Mouse (Mus musculus) hindbrain, embryonic 10.5 days (tissue): Measurements from ENCODE around the gene Gimap7. TPM values are rescaled to one million over a fixed set of nuclear protein-coding genes. Genes with fewer than 3 reads are reported as not detected.

ENCODE experiments used
- DNase-seq: peaks from one replicate; pipeline ENCODE4 v3.0.0-alpha.2; 2017; ENCODE audit warnings: low spot score
- H3K27ac ChIP-seq: fragments of 300-500 bp; sonication (generic); 2 replicates; pipeline ENCODE4 v1.5.1; 2016; ENCODE audit warnings: mild to moderate bottlenecking, moderate library complexity
- H3K27me3 ChIP-seq: fragments of 300-500 bp; sonication (generic); 2 replicates; pipeline ENCODE4 v1.6.1; 2016; ENCODE audit warnings: mild to moderate bottlenecking; ENCODE audit not compliant: poor library complexity, insufficient read depth, severe bottlenecking
- H3K36me3 ChIP-seq: fragments of 300-500 bp; sonication (generic); 2 replicates; pipeline ENCODE4 v1.6.1; 2016; ENCODE audit warnings: mild to moderate bottlenecking, moderate library complexity
- H3K4me1 ChIP-seq: fragments of 300-500 bp; sonication (generic); replicated peaks from 2 replicates; pipeline ENCODE4 v1.6.1; 2016; ENCODE audit warnings: mild to moderate bottlenecking
- H3K4me3 ChIP-seq: fragments of 300-500 bp; sonication (generic); 2 replicates; pipeline ENCODE4 v1.5.1; 2016; ENCODE audit warnings: mild to moderate bottlenecking, moderate library complexity
- H3K9me3 ChIP-seq: fragments of 300-500 bp; sonication (generic); 2 replicates; pipeline ENCODE4 v1.6.1; 2016; ENCODE audit warnings: mild to moderate bottlenecking, moderate library complexity
- WGBS: fragments of 180-500 bp; shearing (Covaris S2); methylation state at CpG from one replicate; pipeline ENCODE4 v1.1.7; 2016; 5-methylcytosine and 5-hydroxymethylcytosine counted together
- polyA plus RNA-seq: library from polyadenylated mRNA; unstranded; fragments of >200 nt; fragmentation: Nextera tagmentation; extraction: Ambion mirVana; gene quantifications from 2 replicates; pipeline ENCODE4 v1.2.1, GENCODE M21; 2016

Gimap7 gene
- polyA plus RNA-seq, result not detected in 2 replicates

- no peaks in the 10 kb centered on the region for H3K9me3 ChIP-seq
- no peaks in the 10 kb centered on the region; the same call in 1 of the 2 replicates for H3K4me1 ChIP-seq
- no peaks in the 10 kb centered on the region for H3K36me3 ChIP-seq
- 54% methylated on average over 2 of the region's 2 CpGs for whole genome bisulfite sequencing
- no peak for DNase-seq
- no peak within 1 kb of the TSS for H3K4me3 ChIP-seq
- no peaks in the 10 kb centered on the region for H3K27me3 ChIP-seq
- no peak within 1 kb of the TSS for H3K27ac ChIP-seq
These were observed at the start of gene Gimap7, which contains the start of gene Gm28053 for GRCm38 (mm10) chr6:48718455-48718854. TSS of gene Gimap7 (plus strand) at chr6:48718621. TSS of gene Gm28053 (plus strand) at chr6:48718607.

- Histone ChIP-seq H3K27ac (no peak overlapping the region), H3K27me3 (no peaks in the 10 kb centered on the region), H3K4me3 (no peak overlapping the region), H3K36me3 (no peaks in the 10 kb centered on the region), H3K4me1 (no peaks in the 10 kb centered on the region), H3K9me3 (no peaks in the 10 kb centered on the region)
- 65% methylated on average over 2 of the region's 2 CpGs for WGBS
- no peak for DNase-seq
These were observed 48.9 kb upstream of the Gimap7 start for GRCm38 (mm10) chr6:48669446-48669969.

- H3K27me3 ChIP-seq, result no peaks in the 10 kb centered on the region
- H3K36me3 ChIP-seq, result no peaks in the 10 kb centered on the region
- DNase-seq, result no peak
- peaks cover 12% of the 10 kb centered on the region for H3K4me1 ChIP-seq
- H3K9me3 ChIP-seq, result no peaks in the 10 kb centered on the region
- no peak overlapping the region for H3K4me3 ChIP-seq
- 96% methylated on average over 9 of the region's 9 CpGs for WGBS
- no peak overlapping the region for H3K27ac ChIP-seq
These were observed 43.9 kb upstream of the Gimap7 start for GRCm38 (mm10) chr6:48674291-48675058.

DNA sequence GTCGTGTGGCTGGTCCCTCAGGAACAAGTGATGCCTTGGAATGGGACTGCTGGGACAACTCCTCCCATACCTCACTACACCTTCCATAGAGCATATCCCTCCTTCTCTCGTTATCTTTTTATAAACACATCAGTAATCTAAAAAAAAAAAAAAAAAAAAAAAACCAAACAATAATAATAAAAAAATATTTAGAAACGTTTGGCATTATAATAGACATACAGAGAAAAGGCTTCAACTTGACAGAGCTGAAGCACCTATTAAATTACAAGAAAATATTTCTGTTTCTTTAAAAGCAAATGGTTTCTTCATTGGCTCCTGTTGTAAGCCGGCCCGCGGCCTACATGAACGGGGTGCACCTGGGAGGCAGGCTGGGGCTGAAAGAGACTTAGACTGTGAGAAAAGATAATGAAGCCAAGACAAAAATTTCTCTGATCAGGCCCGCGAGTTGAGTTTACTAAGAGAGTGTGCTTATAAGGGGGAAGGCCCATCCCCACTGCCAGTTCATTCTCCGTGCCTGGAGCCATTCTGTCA, 43.0 kb upstream of the Gimap7 start:
- no peaks in the 10 kb centered on the region for H3K36me3 ChIP-seq
- peak overlapping the region; percentile 74 for H3K27ac ChIP-seq
- no peaks in the 10 kb centered on the region for H3K9me3 ChIP-seq
- peak overlapping the region; percentile 37 for H3K4me3 ChIP-seq
- no peak for DNase-seq
- WGBS, result 44% methylated on average over 10 of the region's 10 CpGs
- no peaks in the 10 kb centered on the region for H3K27me3 ChIP-seq
- peaks cover 12% of the 10 kb centered on the region for H3K4me1 ChIP-seq

GRCm38 (mm10) chr6:48675931-48676859, 42.2 kb upstream of the Gimap7 start, which contains the start of gene Gimap9:
TSS of gene Gimap9 (plus strand) at chr6:48676129.
- WGBS, result 16% methylated on average over 13 of the region's 13 CpGs
- H3K4me3 ChIP-seq, result peak within 1 kb of the TSS; percentile 37
- H3K27ac ChIP-seq, result peak within 1 kb of the TSS; percentile 74
- H3K4me1 ChIP-seq, result peaks cover 12% of the 10 kb centered on the region
- no peaks in the 10 kb centered on the region for H3K27me3 ChIP-seq
- DNase-seq, result peak; percentile 35
- no peaks in the 10 kb centered on the region for H3K36me3 ChIP-seq
- no peaks in the 10 kb centered on the region for H3K9me3 ChIP-seq

GRCm38 (mm10) chr6:48676860-48677415, 41.5 kb upstream of the Gimap7 start:
- 84% methylated on average over 5 of the region's 5 CpGs for WGBS
- DNase-seq, result no peak
- 0 out of 2 replicates have a peak overlapping the region, but pooled peaks have one; percentile 74 for H3K27ac ChIP-seq

DNA sequence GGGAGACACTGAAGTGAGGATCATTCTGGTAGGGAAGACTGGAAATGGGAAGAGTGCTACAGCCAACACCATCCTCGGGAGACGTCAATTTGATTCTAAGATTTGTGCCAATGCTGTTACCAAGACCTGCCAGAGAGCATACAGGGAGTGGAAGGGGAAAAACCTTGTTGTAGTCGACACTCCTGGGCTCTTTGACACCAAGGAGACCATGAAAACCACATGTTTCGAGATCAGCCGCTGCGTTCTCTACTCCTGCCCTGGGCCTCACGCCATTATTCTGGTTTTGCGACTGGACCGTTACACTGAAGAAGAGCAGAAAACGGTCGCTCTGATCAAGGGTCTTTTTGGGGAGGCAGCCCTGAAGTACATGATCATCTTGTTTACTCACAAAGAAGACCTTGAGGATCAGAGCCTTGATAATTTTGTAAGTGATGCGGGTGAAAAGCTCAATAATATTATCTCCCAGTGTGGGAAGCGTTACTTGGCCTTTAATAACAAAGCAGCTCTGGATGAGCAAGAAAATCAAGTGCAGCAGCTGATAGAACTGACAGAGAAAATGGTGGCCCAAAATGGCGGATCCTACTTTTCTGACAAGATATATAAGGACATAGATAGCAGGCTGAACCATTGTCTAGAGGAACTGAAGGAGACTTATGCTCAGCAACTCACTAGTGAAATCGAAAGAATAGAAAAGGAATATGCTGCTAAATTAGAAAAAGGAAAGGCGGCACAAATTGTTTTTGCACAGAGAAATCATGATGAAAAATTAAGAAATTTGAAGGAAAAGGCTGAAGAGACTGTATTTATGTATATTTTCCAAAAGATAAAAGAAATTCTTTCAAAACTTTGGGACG, 40.7 kb upstream of the Gimap7 start:
- 93% methylated on average over 17 of the region's 17 CpGs for WGBS
- Histone ChIP-seq H3K9me3 (no peaks in the 10 kb centered on the region), H3K27me3 (no peaks in the 10 kb centered on the region), H3K4me3 (no peak overlapping the region), H3K27ac (no peak overlapping the region), H3K36me3 (no peaks in the 10 kb centered on the region), H3K4me1 (peaks cover 12% of the 10 kb centered on the region)
- DNase-seq, result no peak

More at GRCm38 (mm10) chr6:48676860-48677415, 41.5 kb upstream of the Gimap7 start:
- H3K4me1 ChIP-seq, result peaks cover 12% of the 10 kb centered on the region
- H3K4me3 ChIP-seq, result no peak overlapping the region
- H3K27me3 ChIP-seq, result no peaks in the 10 kb centered on the region
- H3K9me3 ChIP-seq, result no peaks in the 10 kb centered on the region
- no peaks in the 10 kb centered on the region for H3K36me3 ChIP-seq

DNA sequence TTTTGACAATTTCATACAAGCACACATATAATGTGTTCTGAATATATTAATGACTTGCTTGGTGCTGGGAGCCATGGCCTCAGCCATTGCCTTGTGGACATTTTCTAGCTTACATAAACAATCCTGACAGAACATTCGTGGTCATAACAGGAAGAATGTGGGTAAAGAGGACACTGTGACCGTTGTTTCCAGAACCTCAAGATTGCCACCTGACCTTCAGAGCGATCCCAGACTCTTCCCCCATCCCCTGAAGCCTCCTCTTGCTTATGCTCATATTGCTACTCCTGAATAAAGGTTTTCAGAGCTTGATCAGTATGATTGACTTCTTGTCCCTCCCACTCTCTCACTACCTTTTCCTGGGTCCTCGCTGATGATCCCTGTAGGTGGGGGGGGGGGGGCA, 40.0 kb upstream of the Gimap7 start:
- Histone ChIP-seq H3K27me3 (no peaks in the 10 kb centered on the region), H3K9me3 (no peaks in the 10 kb centered on the region), H3K36me3 (no peaks in the 10 kb centered on the region), H3K27ac (no peak overlapping the region), H3K4me1 (peaks cover 12% of the 10 kb centered on the region), H3K4me3 (no peak overlapping the region)
- DNase-seq, result no peak
- 77% methylated on average over 4 of the region's 4 CpGs for WGBS

- Histone ChIP-seq H3K27ac (no peak overlapping the region), H3K36me3 (no peaks in the 10 kb centered on the region), H3K27me3 (no peaks in the 10 kb centered on the region), H3K4me1 (peaks cover 12% of the 10 kb centered on the region), H3K4me3 (no peak overlapping the region), H3K9me3 (no peaks in the 10 kb centered on the region)
- 86% methylated on average over 6 of the region's 6 CpGs for WGBS
- DNase-seq, result no peak
These were observed 38.7 kb upstream of the Gimap7 start for GRCm38 (mm10) chr6:48679701-48680100.

DNA sequence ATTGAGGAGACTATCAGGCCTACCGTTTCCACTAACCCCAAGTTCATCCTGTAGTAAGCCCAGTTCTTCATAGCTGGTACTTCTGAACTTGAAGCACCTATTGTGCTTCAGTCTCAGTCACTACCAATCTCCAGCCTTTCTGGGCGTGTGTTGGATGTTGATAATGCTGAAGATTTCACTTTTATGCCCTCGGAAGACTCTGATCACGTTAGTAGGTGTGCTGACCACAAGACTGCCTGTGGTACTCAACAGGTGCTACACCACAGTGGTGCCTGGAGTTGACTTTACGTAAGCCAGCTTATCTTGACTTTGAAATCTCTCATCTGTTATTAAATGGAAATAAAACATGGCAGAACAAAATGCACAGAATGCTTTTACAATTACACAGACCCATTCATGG, 38.0 kb upstream of the Gimap7 start:
- no peaks in the 10 kb centered on the region for H3K9me3 ChIP-seq
- peaks cover 12% of the 10 kb centered on the region for H3K4me1 ChIP-seq
- no peak overlapping the region for H3K4me3 ChIP-seq
- no peaks in the 10 kb centered on the region for H3K36me3 ChIP-seq
- H3K27me3 ChIP-seq, result no peaks in the 10 kb centered on the region
- no peak overlapping the region for H3K27ac ChIP-seq
- no peak for DNase-seq
- WGBS, result 83% methylated on average over 5 of the region's 5 CpGs

DNA sequence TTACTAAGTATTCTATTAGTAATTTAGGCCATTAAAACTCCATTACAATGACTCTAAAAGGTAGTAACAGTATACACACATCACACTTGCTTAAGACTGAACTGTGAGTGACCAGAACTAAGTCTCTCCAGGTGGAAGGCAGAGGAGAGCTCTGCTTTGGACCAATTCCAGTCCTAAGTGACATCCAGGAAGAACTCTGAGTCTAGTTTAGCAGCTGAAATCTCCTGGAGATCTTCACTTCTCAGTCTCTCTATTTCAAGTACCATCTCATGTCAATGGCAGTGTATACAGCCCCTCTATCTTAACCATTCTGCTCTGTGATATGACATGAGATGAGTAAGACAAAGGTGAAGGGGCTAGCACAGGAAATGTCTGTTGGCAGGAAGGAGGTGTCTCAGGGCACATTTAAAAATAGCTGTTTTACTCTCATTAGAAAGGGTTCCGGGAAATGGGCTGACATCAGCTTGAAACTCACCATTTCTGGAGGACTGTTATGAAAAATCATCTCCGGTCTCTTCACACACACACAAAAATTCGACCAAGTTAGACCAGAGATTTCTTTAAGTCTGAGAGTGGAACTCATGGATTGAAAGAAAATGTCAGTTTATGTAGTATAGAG, 36.8 kb upstream of the Gimap7 start:
- 84% methylated on average over 3 of the region's 3 CpGs for WGBS
- H3K9me3 ChIP-seq, result no peaks in the 10 kb centered on the region
- DNase-seq, result no peak
- H3K27ac ChIP-seq, result no peak overlapping the region
- no peaks in the 10 kb centered on the region for H3K36me3 ChIP-seq
- H3K4me3 ChIP-seq, result no peak overlapping the region
- H3K27me3 ChIP-seq, result no peaks in the 10 kb centered on the region
- H3K4me1 ChIP-seq, result peaks cover under 1% of the 10 kb centered on the region; the same call in 1 of the 2 replicates
